19 mouse cellular contexts compared by ENCODE assay signal in genomic region chr7:31109796-31110195, GRCm38 (mm10). TPM values are rescaled to one million over a fixed set of nuclear protein-coding genes. Genes with fewer than 3 reads are reported as not detected.
"Had no signal": no experiment of that assay in that cellular context is flagged by ENCODE, and none has a peak within 500 bp of the region (broad histone marks: within the 10 kb centered on the region; RNA-seq: fewer than 3 reads in every experiment).

No protein-coding gene starts in this region.

- H3K27me3 ChIP-seq: liver, embryonic 13.5 days; midbrain, embryonic 15.5 days; neural tube, embryonic 12.5 days had no signal

- H3K4me1 ChIP-seq: midbrain, embryonic 12.5 days; midbrain, embryonic 15.5 days; neural tube, embryonic 12.5 days; neural tube, embryonic 15.5 days had no signal

- H3K9ac ChIP-seq: liver, embryonic 13.5 days; lung, embryonic 14.5 days; midbrain, embryonic 12.5 days; midbrain, embryonic 15.5 days; neural tube, embryonic 12.5 days; neural tube, embryonic 15.5 days had no signal

- H3K4me3 ChIP-seq: left cerebral cortex, adult 2 months; liver, embryonic 13.5 days; midbrain, embryonic 12.5 days; midbrain, embryonic 15.5 days; neural tube, embryonic 12.5 days; neural tube, embryonic 15.5 days had no signal

- H3K27ac ChIP-seq: kidney, postnatal 0 days; left cerebral cortex, adult 2 months; liver, embryonic 13.5 days; macrophage; midbrain, embryonic 12.5 days; midbrain, embryonic 15.5 days; neural tube, embryonic 12.5 days; neural tube, embryonic 15.5 days; stomach, postnatal 0 days had no signal

- H3K36me3 ChIP-seq: liver, embryonic 13.5 days; midbrain, embryonic 12.5 days; midbrain, embryonic 15.5 days; neural tube, embryonic 12.5 days; neural tube, embryonic 15.5 days had no signal

- ATAC-seq: midbrain, embryonic 15.5 days had no signal

- DNase-seq: layer of hippocampus, postnatal 36 days; liver, embryonic 13.5 days; right cerebral cortex, adult 18-20 months; right cerebral cortex, postnatal 14 days; right cerebral cortex, postnatal 4 days; thymus, adult 2 months; thymus, postnatal 14 days had no signal

RNA-seq across cellular contexts. Expression of gene Fxyd3, which starts 33.3 kb away (rescaled TPM):
- total RNA-seq: layer of hippocampus, postnatal 36 days; left cerebral cortex, adult 2 months; left cerebral cortex, postnatal 10 days; left cerebral cortex, postnatal 36 days; megakaryocyte, adult 5-6 weeks had no signal
- polyA plus RNA-seq: macrophage; midbrain, embryonic 15.5 days had no signal
